12 mouse cellular contexts compared by ENCODE assay signal in the genomic region with DNA sequence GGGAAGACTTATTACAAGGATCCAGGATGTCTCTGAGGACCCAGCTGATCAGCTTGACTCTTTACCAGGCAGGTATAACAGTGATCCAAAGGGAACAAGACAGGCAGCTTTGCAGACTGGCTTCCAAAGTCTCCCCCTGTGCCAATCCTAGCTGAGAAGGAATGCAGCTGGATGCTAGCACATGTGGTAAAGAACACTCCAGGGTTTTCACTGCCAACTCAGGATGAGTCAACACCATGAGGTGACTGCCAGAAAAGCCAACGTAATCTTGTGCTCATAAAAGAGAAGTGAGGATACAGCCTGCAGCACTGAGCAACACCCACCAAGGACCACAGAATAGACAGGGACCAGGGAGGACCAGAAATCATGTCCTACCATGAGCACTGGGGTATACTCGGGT.
DNase-seq lines count a peak whose midpoint lies in the region; ATAC-seq and TF ChIP-seq lines count a peak whose summit lies in the region.
"Had no signal": no experiment of that assay in that cellular context is flagged by ENCODE, and none has a peak within 500 bp of the region (broad histone marks: within the 10 kb centered on the region; RNA-seq: fewer than 3 reads in every experiment).

No protein-coding gene starts in this region.

- no peak overlapping the region for H3K4me3 ChIP-seq in heart, adult 2 months
- H3K4me3 ChIP-seq in heart, embryonic 10.5 days = no peak overlapping the region
- no peak overlapping the region for H3K4me3 ChIP-seq in lung, postnatal 0 days (ENCODE audit: low read depth, low read length)
- H3K4me3 ChIP-seq in midbrain, embryonic 14.5 days (replicated peaks; ENCODE audit: low read depth, low read length) = no peak overlapping the region
- H3K4me3 ChIP-seq: embryonic facial prominence, embryonic 13.5 days had no signal

- H3K9me3 ChIP-seq in heart, embryonic 10.5 days = no peaks in the 10 kb centered on the region
- H3K9me3 ChIP-seq in lung, postnatal 0 days (ENCODE audit: low read length) = no peaks in the 10 kb centered on the region
- no peaks in the 10 kb centered on the region for H3K9me3 ChIP-seq in midbrain, embryonic 14.5 days (ENCODE audit: control insufficient read depth, low read length)
- H3K9me3 ChIP-seq: embryonic facial prominence, embryonic 13.5 days had no signal

- TF ChIP-seq EP300 in heart, adult 2 months (IDR thresholded peaks at IDR 0.05; ENCODE audit: insufficient read depth, low read depth, low read length) = peak; percentile 36; the same call in 1 of the 2 replicates
- no peak for TF ChIP-seq EP300 in lung, postnatal 0 days (IDR thresholded peaks at IDR 0.05)

- no peaks in the 10 kb centered on the region for H3K79me2 ChIP-seq in heart, adult 2 months (replicated peaks; ENCODE audit: control insufficient read depth, insufficient read depth, low read length)

- no peak overlapping the region for H3K9ac ChIP-seq in heart, adult 2 months (ENCODE audit: low read depth, low read length)
- no peak overlapping the region for H3K9ac ChIP-seq in lung, postnatal 0 days (replicated peaks; ENCODE audit: low read depth)
- H3K9ac ChIP-seq in midbrain, embryonic 14.5 days (replicated peaks; ENCODE audit: low read length) = no peak overlapping the region
- H3K9ac ChIP-seq: embryonic facial prominence, embryonic 13.5 days had no signal

- WGBS in heart, adult 2 months = 31% methylated on average over 2 of the region's 2 CpGs
- WGBS in heart, embryonic 10.5 days = 74% methylated on average over 2 of the region's 2 CpGs
- 63% methylated on average over 2 of the region's 2 CpGs for WGBS in lung, postnatal 0 days
- 74% methylated on average over 2 of the region's 2 CpGs for WGBS in midbrain, embryonic 14.5 days

- peak overlapping the region; percentile 41 for H3K27ac ChIP-seq in heart, adult 2 months
- H3K27ac ChIP-seq in heart, embryonic 10.5 days = no peak overlapping the region
- no peak overlapping the region for H3K27ac ChIP-seq in lung, postnatal 0 days (ENCODE audit: low read length)
- H3K27ac ChIP-seq in midbrain, embryonic 14.5 days (replicated peaks; ENCODE audit: low read depth, low read length) = no peak overlapping the region
- H3K27ac ChIP-seq: embryonic facial prominence, embryonic 13.5 days had no signal

- no peak for TF ChIP-seq CTCF in heart, adult 2 months (IDR thresholded peaks at IDR 0.05)
- TF ChIP-seq CTCF in lung, postnatal 0 days (IDR thresholded peaks at IDR 0.05) = no peak

- H3K27me3 ChIP-seq in heart, adult 2 months (ENCODE audit: control insufficient read depth, insufficient read depth, low read length) = no peaks in the 10 kb centered on the region
- no peaks in the 10 kb centered on the region for H3K27me3 ChIP-seq in heart, embryonic 10.5 days (ENCODE audit: insufficient read depth, poor library complexity, severe bottlenecking)
- H3K27me3 ChIP-seq in lung, postnatal 0 days (replicated peaks; ENCODE audit: insufficient read depth, low read length) = no peaks in the 10 kb centered on the region
- H3K27me3 ChIP-seq in midbrain, embryonic 14.5 days (ENCODE audit: control insufficient read depth, insufficient read depth, low read length) = no peaks in the 10 kb centered on the region
- H3K27me3 ChIP-seq: CH12.LX; embryonic facial prominence, embryonic 13.5 days had no signal

- no peak overlapping the region for H3K4me2 ChIP-seq in lung, postnatal 0 days (replicated peaks; ENCODE audit: low read depth, low read length)
- H3K4me2 ChIP-seq in midbrain, embryonic 14.5 days (ENCODE audit: low read length) = no peak overlapping the region
- H3K4me2 ChIP-seq: embryonic facial prominence, embryonic 13.5 days; midbrain, embryonic 11.5 days had no signal

- no peak for TF ChIP-seq POLR2A in heart, adult 2 months (IDR thresholded peaks at IDR 0.05; ENCODE audit: insufficient read depth, low read depth, low read length)

- no peaks in the 10 kb centered on the region for H3K4me1 ChIP-seq in heart, adult 2 months (ENCODE audit: control insufficient read depth, insufficient read depth, low read length)
- H3K4me1 ChIP-seq in heart, embryonic 10.5 days = no peaks in the 10 kb centered on the region
- H3K4me1 ChIP-seq in lung, postnatal 0 days (ENCODE audit: insufficient read depth, low read depth, low read length) = no peaks in the 10 kb centered on the region
- no peaks in the 10 kb centered on the region for H3K4me1 ChIP-seq in midbrain, embryonic 14.5 days (ENCODE audit: control insufficient read depth, insufficient read depth, low read length)
- H3K4me1 ChIP-seq: embryonic facial prominence, embryonic 13.5 days had no signal

- peak; percentile 71 for ATAC-seq in lung, postnatal 0 days
- ATAC-seq in megakaryocyte-erythroid progenitor cell, adult 5-6 weeks (replicated peaks; ENCODE audit: low FRiP score, low TSS enrichment, poor library complexity, severe bottlenecking) = no peak
- ATAC-seq in midbrain, embryonic 14.5 days (ENCODE audit: low FRiP score, low TSS enrichment) = no peak

- no peaks in the 10 kb centered on the region for H3K36me3 ChIP-seq in heart, adult 2 months (ENCODE audit: control insufficient read depth, insufficient read depth, low read length)
- H3K36me3 ChIP-seq in heart, embryonic 10.5 days = no peaks in the 10 kb centered on the region
- no peaks in the 10 kb centered on the region for H3K36me3 ChIP-seq in lung, postnatal 0 days (ENCODE audit: insufficient read depth, low read length)
- no peaks in the 10 kb centered on the region for H3K36me3 ChIP-seq in midbrain, embryonic 14.5 days (ENCODE audit: control insufficient read depth, insufficient read depth, low read length)
- H3K36me3 ChIP-seq: embryonic facial prominence, embryonic 13.5 days had no signal

- DNase-seq in heart, adult 2 months = peak; percentile 35 to 73
- no peak for DNase-seq in heart, embryonic 10.5 days (ENCODE audit: low spot score)
- DNase-seq in NIH3T3 (ENCODE audit: low read depth) = peak; percentile 96
- DNase-seq in gastrocnemius, postnatal 25 days = peak; percentile 22
- peak; percentile 85 for DNase-seq in lung, postnatal 0 days (ENCODE audit: low spot score)
- no peak for DNase-seq in cerebellum, postnatal 10 days
- no peak for DNase-seq in midbrain, embryonic 14.5 days
- DNase-seq: retina, postnatal 1 day had no signal

- intact Hi-C loops in heart, adult 2 months (cut with DNase I) = loop anchor here (2.0 kb wide), 2 partner anchors 81 to 395 kb away; no protein-coding TSS in a partner anchor

Comparison
In these comparisons a context has a peak if more than half of its experiments do, and no peak if none do; other contexts are left out.
1. DNase-seq: peak in heart, adult 2 months (2 of 2), NIH3T3 (single experiment), gastrocnemius, postnatal 25 days (single experiment) and lung, postnatal 0 days (single experiment); none in heart, embryonic 10.5 days (single experiment), cerebellum, postnatal 10 days (0 of 2) and midbrain, embryonic 14.5 days (single experiment).